Mouse (Mus musculus): ENCODE measurements at regions not wholly inside any gene's neighbourhood (a gene's known extent, or its start where the extent isn't known, plus 50 kb on each side); places are given as distances from the start of the nearest gene placed in this dataset.

- H3K4me1 ChIP-seq (ENCODE audit: control insufficient read depth, insufficient read depth, low read length) = no peaks in the 10 kb centered on the region
- H3K27ac ChIP-seq (ENCODE audit: control insufficient read depth, insufficient read depth, low read depth, low read length, poor library complexity) = no peak overlapping the region
- WGBS = 64% methylated on average over 3 of the region's 3 CpGs
- no peak overlapping the region for H3K4me3 ChIP-seq (replicated peaks; ENCODE audit: control insufficient read depth, low read depth, low read length)
- TF ChIP-seq CTCF (IDR thresholded peaks at IDR 0.05; ENCODE audit: control insufficient read depth, insufficient read depth, low read length) (no peak), POLR2A (IDR thresholded peaks at IDR 0.05; ENCODE audit: borderline replicate concordance, control insufficient read depth, low read depth, low read length) (no peak)
Measured at GRCm38 (mm10) chr2:46013771-46014269, 896.6 kb upstream of the Zeb2 start.

GRCm38 (mm10) chr2:46012716-46013115, 895.5 kb upstream of the Zeb2 start:
- Histone ChIP-seq H3K4me3 (replicated peaks; ENCODE audit: control insufficient read depth, low read depth, low read length) (no peak overlapping the region), H3K27ac (ENCODE audit: control insufficient read depth, insufficient read depth, low read depth, low read length, poor library complexity) (no peak overlapping the region), H3K4me1 (ENCODE audit: control insufficient read depth, insufficient read depth, low read length) (no peaks in the 10 kb centered on the region)
- 78% methylated on average over 1 of the region's 1 CpGs for WGBS
- TF ChIP-seq CTCF (IDR thresholded peaks at IDR 0.05; ENCODE audit: control insufficient read depth, insufficient read depth, low read length) (no peak), POLR2A (IDR thresholded peaks at IDR 0.05; ENCODE audit: borderline replicate concordance, control insufficient read depth, low read depth, low read length) (no peak)

- TF ChIP-seq CTCF (IDR thresholded peaks at IDR 0.05; ENCODE audit: control insufficient read depth, insufficient read depth, low read length) (no peak), POLR2A (IDR thresholded peaks at IDR 0.05; ENCODE audit: borderline replicate concordance, control insufficient read depth, low read depth, low read length) (no peak)
- Histone ChIP-seq H3K27ac (ENCODE audit: control insufficient read depth, insufficient read depth, low read depth, low read length, poor library complexity) (no peak overlapping the region), H3K4me3 (replicated peaks; ENCODE audit: control insufficient read depth, low read depth, low read length) (no peak overlapping the region), H3K4me1 (ENCODE audit: control insufficient read depth, insufficient read depth, low read length) (no peaks in the 10 kb centered on the region)
Measured at GRCm38 (mm10) chr2:45975157-45975556, 858.0 kb upstream of the Zeb2 start.

- WGBS = 80% methylated on average over 5 of the region's 5 CpGs
- no peak overlapping the region for H3K27ac ChIP-seq (ENCODE audit: control insufficient read depth, insufficient read depth, low read depth, low read length, poor library complexity)
- TF ChIP-seq POLR2A (IDR thresholded peaks at IDR 0.05; ENCODE audit: borderline replicate concordance, control insufficient read depth, low read depth, low read length) (no peak), CTCF (IDR thresholded peaks at IDR 0.05; ENCODE audit: control insufficient read depth, insufficient read depth, low read length) (no peak)
- no peaks in the 10 kb centered on the region for H3K4me1 ChIP-seq (ENCODE audit: control insufficient read depth, insufficient read depth, low read length)
- no peak overlapping the region for H3K4me3 ChIP-seq (replicated peaks; ENCODE audit: control insufficient read depth, low read depth, low read length)
Measured at GRCm38 (mm10) chr2:45968635-45969034, 851.4 kb upstream of the Zeb2 start.

GRCm38 (mm10) chr2:45956792-45957330, 839.7 kb upstream of the Zeb2 start:
- Histone ChIP-seq H3K4me3 (replicated peaks; ENCODE audit: control insufficient read depth, low read depth, low read length) (no peak overlapping the region), H3K27ac (ENCODE audit: control insufficient read depth, insufficient read depth, low read depth, low read length, poor library complexity) (no peak overlapping the region), H3K4me1 (ENCODE audit: control insufficient read depth, insufficient read depth, low read length) (no peaks in the 10 kb centered on the region)
- 78% methylated on average over 4 of the region's 4 CpGs for WGBS
- TF ChIP-seq POLR2A (IDR thresholded peaks at IDR 0.05; ENCODE audit: borderline replicate concordance, control insufficient read depth, low read depth, low read length) (no peak), CTCF (IDR thresholded peaks at IDR 0.05; ENCODE audit: control insufficient read depth, insufficient read depth, low read length) (no peak)

GRCm38 (mm10) chr2:45948758-45949157, 831.6 kb upstream of the Zeb2 start:
- 65% methylated on average over 1 of the region's 1 CpGs for WGBS

GRCm38 (mm10) chr2:45925791-45926480, 808.7 kb upstream of the Zeb2 start:
- no peak overlapping the region for H3K4me3 ChIP-seq (replicated peaks; ENCODE audit: control insufficient read depth, low read depth, low read length)
- TF ChIP-seq CTCF (IDR thresholded peaks at IDR 0.05; ENCODE audit: control insufficient read depth, insufficient read depth, low read length) = no peak
- TF ChIP-seq POLR2A (IDR thresholded peaks at IDR 0.05; ENCODE audit: borderline replicate concordance, control insufficient read depth, low read depth, low read length) = no peak
- no peaks in the 10 kb centered on the region for H3K4me1 ChIP-seq (ENCODE audit: control insufficient read depth, insufficient read depth, low read length)
- 73% methylated on average over 7 of the region's 7 CpGs for WGBS
- no peak overlapping the region for H3K27ac ChIP-seq (ENCODE audit: control insufficient read depth, insufficient read depth, low read depth, low read length, poor library complexity)

More at GRCm38 (mm10) chr2:45948758-45949157, 831.6 kb upstream of the Zeb2 start:
- Histone ChIP-seq H3K4me1 (ENCODE audit: control insufficient read depth, insufficient read depth, low read length) (no peaks in the 10 kb centered on the region), H3K27ac (ENCODE audit: control insufficient read depth, insufficient read depth, low read depth, low read length, poor library complexity) (no peak overlapping the region), H3K4me3 (replicated peaks; ENCODE audit: control insufficient read depth, low read depth, low read length) (no peak overlapping the region)
- no peak for TF ChIP-seq POLR2A (IDR thresholded peaks at IDR 0.05; ENCODE audit: borderline replicate concordance, control insufficient read depth, low read depth, low read length)
- no peak for TF ChIP-seq CTCF (IDR thresholded peaks at IDR 0.05; ENCODE audit: control insufficient read depth, insufficient read depth, low read length)

- TF ChIP-seq CTCF (IDR thresholded peaks at IDR 0.05; ENCODE audit: control insufficient read depth, insufficient read depth, low read length) (no peak), POLR2A (IDR thresholded peaks at IDR 0.05; ENCODE audit: borderline replicate concordance, control insufficient read depth, low read depth, low read length) (no peak)
- 58% methylated on average over 1 of the region's 1 CpGs for WGBS
- Histone ChIP-seq H3K4me3 (replicated peaks; ENCODE audit: control insufficient read depth, low read depth, low read length) (no peak overlapping the region), H3K4me1 (ENCODE audit: control insufficient read depth, insufficient read depth, low read length) (no peaks in the 10 kb centered on the region), H3K27ac (ENCODE audit: control insufficient read depth, insufficient read depth, low read depth, low read length, poor library complexity) (no peak overlapping the region)
Measured at GRCm38 (mm10) chr2:45908871-45909270, 791.7 kb upstream of the Zeb2 start.
